Mouse (Mus musculus): ENCODE measurements around the gene Nabp2. TPM values are rescaled to one million over a fixed set of nuclear protein-coding genes. Genes with fewer than 3 reads are reported as not detected.

Nabp2 gene
- total and polyA plus RNA-seq, 3 experiments: 40.3 to 123 (median 43.7) TPM

DNA sequence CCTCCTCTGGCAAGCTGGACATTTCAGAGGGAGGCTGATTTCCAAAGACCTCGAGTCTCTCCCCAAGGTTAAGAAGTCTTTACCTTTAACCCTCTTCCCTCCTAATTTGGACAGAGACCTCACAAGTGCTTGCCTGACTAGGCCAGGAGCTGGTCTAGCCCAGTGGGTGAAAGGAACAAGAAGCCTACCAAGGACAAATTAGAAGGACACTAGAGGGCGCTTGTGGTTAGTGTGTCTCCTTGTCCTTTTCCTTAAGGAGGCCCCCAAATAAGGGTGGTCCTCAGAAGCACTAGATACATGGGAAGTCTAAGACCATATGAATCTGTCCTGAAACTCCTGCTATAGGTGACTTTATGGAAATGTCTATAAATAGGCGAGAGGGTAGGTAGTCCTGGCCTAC is 48.7 kb downstream of the Nabp2 start:
- DNase-seq (ENCODE audit: extremely low read depth): peak; percentile 35
- in situ Hi-C loops (cut with MboI; ENCODE audit: low pct_ligation_motif_present, low pct_unique_long_range_greater_than_20kb, low sequenced_read_pairs) (no loop called here), dilution Hi-C loops (cut with MboI; ENCODE audit: extremely low pct_ligation_motif_present, extremely low pct_unique_long_range_greater_than_20kb, low sequenced_read_pairs) (no loop called here)
- Histone ChIP-seq H3K79me2 (replicated peaks; ENCODE audit: control insufficient read depth, extremely low read depth, insufficient read depth, poor library complexity, severe bottlenecking) (no peaks in the 10 kb centered on the region; the same call in 1 of the 2 replicates), H3K36me3 (replicated peaks in 1 of 2; ENCODE audit: control insufficient read depth in 1 of 2, insufficient read depth in 1 of 2, low read length in 1 of 2) (peaks cover 61 to 82% of the 10 kb centered on the region in 2 experiments), H3K4me3 (replicated peaks in 1 of 3; ENCODE audit: low read depth in 2 of 3, low read length in 2 of 3, poor library complexity in 1 of 3) (no peak overlapping the region), H3K9me3 (replicated peaks; ENCODE audit: low read length) (no peaks in the 10 kb centered on the region), H3K4me1 (ENCODE audit: control insufficient read depth in 1 of 2, insufficient read depth in 2 of 2) (peaks cover 2 to 8% of the 10 kb centered on the region in 2 experiments; a peak in 3 of 4 replicates), H3K27me3 (replicated peaks) (no peaks in the 10 kb centered on the region), H3K27ac (ENCODE audit: insufficient read depth, low read depth) (no peak overlapping the region), H3K4me2 (ENCODE audit: insufficient read depth, low read depth, poor library complexity, severe bottlenecking) (no peak overlapping the region), H3K9ac (ENCODE audit: insufficient read depth, low read depth) (no peak overlapping the region)
- peak; percentile 15 for TF ChIP-seq RAD21 (IDR thresholded peaks at IDR 0.05; ENCODE audit: low read depth, low read length)
- no peak for TF ChIP-seq MYC (IDR thresholded peaks at IDR 0.05; ENCODE audit: low read depth, low read length)
- peak; percentile 33 to 61 for TF ChIP-seq CTCF (conservative IDR thresholded peaks at IDR 0.05 in 1 of 2, IDR thresholded peaks at IDR 0.05 in 1 of 2; ENCODE audit: low read depth in 2 of 2, low read length in 2 of 2)
- TF ChIP-seq SMC3 (IDR thresholded peaks at IDR 0.05; ENCODE audit: low read depth, low read length): peak; percentile 42

GRCm38 (mm10) chr10:128361836-128362235 is 49.5 kb downstream of the Nabp2 start:
- no peak for DNase-seq (ENCODE audit: extremely low read depth)
- Histone ChIP-seq H3K36me3 (replicated peaks in 1 of 2; ENCODE audit: control insufficient read depth in 1 of 2, insufficient read depth in 1 of 2, low read length in 1 of 2) (peaks cover 61 to 87% of the 10 kb centered on the region in 2 experiments), H3K4me1 (ENCODE audit: control insufficient read depth in 1 of 2, insufficient read depth in 2 of 2) (peaks cover 0 to 5% of the 10 kb centered on the region in 2 experiments; a peak in 1 of 4 replicates), H3K9ac (ENCODE audit: insufficient read depth, low read depth) (no peak overlapping the region), H3K4me3 (replicated peaks in 1 of 3; ENCODE audit: low read depth in 2 of 3, low read length in 2 of 3, poor library complexity in 1 of 3) (no peak overlapping the region), H3K27me3 (replicated peaks) (no peaks in the 10 kb centered on the region), H3K79me2 (replicated peaks; ENCODE audit: control insufficient read depth, extremely low read depth, insufficient read depth, poor library complexity, severe bottlenecking) (no peaks in the 10 kb centered on the region; the same call in 1 of the 2 replicates), H3K27ac (ENCODE audit: insufficient read depth, low read depth) (no peak overlapping the region), H3K4me2 (ENCODE audit: insufficient read depth, low read depth, poor library complexity, severe bottlenecking) (no peak overlapping the region), H3K9me3 (replicated peaks; ENCODE audit: low read length) (no peaks in the 10 kb centered on the region)
- in situ Hi-C loops (cut with MboI; ENCODE audit: low pct_ligation_motif_present, low pct_unique_long_range_greater_than_20kb, low sequenced_read_pairs): no loop called here
- TF ChIP-seq MAZ (IDR thresholded peaks at IDR 0.05; ENCODE audit: low read depth, low read length): no peak
- TF ChIP-seq SMC3 (IDR thresholded peaks at IDR 0.05; ENCODE audit: low read depth, low read length): no peak
- no peak for TF ChIP-seq NELFE (IDR thresholded peaks at IDR 0.05; ENCODE audit: low read depth, low read length)
- no peak for TF ChIP-seq CHD1 (IDR thresholded peaks at IDR 0.05; ENCODE audit: low read depth, low read length)
- TF ChIP-seq ETS1 (conservative IDR thresholded peaks at IDR 0.05; ENCODE audit: low read depth, low read length): no peak
- TF ChIP-seq RAD21 (IDR thresholded peaks at IDR 0.05; ENCODE audit: low read depth, low read length): no peak
- dilution Hi-C loops (cut with MboI; ENCODE audit: extremely low pct_ligation_motif_present, extremely low pct_unique_long_range_greater_than_20kb, low sequenced_read_pairs): no loop called here

DNA sequence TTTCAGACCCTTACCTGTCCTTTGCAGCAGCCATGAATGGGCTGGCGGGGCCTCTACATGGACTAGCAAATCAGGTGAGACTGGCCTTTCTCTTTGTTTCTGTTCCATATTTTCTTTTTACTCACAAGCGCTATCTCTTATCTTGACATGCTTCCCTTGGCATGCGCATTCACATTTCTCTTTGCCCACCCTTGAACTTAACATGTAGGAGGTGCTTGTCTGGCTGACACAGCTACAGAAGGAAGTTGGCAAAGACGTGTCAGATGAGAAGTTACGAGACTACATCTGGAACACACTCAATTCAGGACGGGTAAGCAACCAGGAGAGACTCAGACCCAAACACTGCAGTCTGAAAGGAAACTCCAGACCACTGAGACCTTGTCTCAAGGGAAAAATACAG is 52.1 kb downstream of the Nabp2 start:
- in situ Hi-C loops (cut with MboI; ENCODE audit: low pct_ligation_motif_present, low pct_unique_long_range_greater_than_20kb, low sequenced_read_pairs): no loop called here
- no peak for TF ChIP-seq MAX (IDR thresholded peaks at IDR 0.05; ENCODE audit: low read length)
- TF ChIP-seq ZC3H11A (IDR thresholded peaks at IDR 0.05; ENCODE audit: low read depth, low read length): no peak
- TF ChIP-seq EP300 (IDR thresholded peaks at IDR 0.05; ENCODE audit: low read length): no peak
- no peak for TF ChIP-seq ETS1 (conservative IDR thresholded peaks at IDR 0.05; ENCODE audit: low read depth, low read length)
- TF ChIP-seq UBTF (IDR thresholded peaks at IDR 0.05; ENCODE audit: low read depth, low read length): no peak
- TF ChIP-seq ELF1 (IDR thresholded peaks at IDR 0.05; ENCODE audit: low read depth, low read length): no peak
- H3K4me1 ChIP-seq (ENCODE audit: control insufficient read depth in 1 of 2, insufficient read depth in 2 of 2): peaks cover 0 to 5% of the 10 kb centered on the region in 2 experiments; a peak in 1 of 4 replicates
- peaks cover 66 to 80% of the 10 kb centered on the region in 2 experiments for H3K36me3 ChIP-seq (replicated peaks in 1 of 2; ENCODE audit: control insufficient read depth in 1 of 2, insufficient read depth in 1 of 2, low read length in 1 of 2)
- H3K27ac ChIP-seq (ENCODE audit: insufficient read depth, low read depth): no peak overlapping the region
- dilution Hi-C loops (cut with MboI; ENCODE audit: extremely low pct_ligation_motif_present, extremely low pct_unique_long_range_greater_than_20kb, low sequenced_read_pairs): no loop called here
- H3K9me3 ChIP-seq (replicated peaks; ENCODE audit: low read length): no peaks in the 10 kb centered on the region
- no peak overlapping the region for H3K9ac ChIP-seq (ENCODE audit: insufficient read depth, low read depth)
- H3K27me3 ChIP-seq (replicated peaks): no peaks in the 10 kb centered on the region
- no peak overlapping the region for H3K4me2 ChIP-seq (ENCODE audit: insufficient read depth, low read depth, poor library complexity, severe bottlenecking)
- DNase-seq (ENCODE audit: extremely low read depth): no peak
- H3K79me2 ChIP-seq (replicated peaks; ENCODE audit: control insufficient read depth, extremely low read depth, insufficient read depth, poor library complexity, severe bottlenecking): no peaks in the 10 kb centered on the region; the same call in none of the 2 replicates
- H3K4me3 ChIP-seq (replicated peaks in 1 of 3; ENCODE audit: low read depth in 2 of 3, low read length in 2 of 3, poor library complexity in 1 of 3): no peak overlapping the region
